Mouse (Mus musculus) kidney, postnatal 10 days (tissue): Measurements from ENCODE around the gene Slc41a2.

ENCODE experiments used
- DNase-seq: peaks from one replicate; pipeline ENCODE4 v3.0.0; 2021; ENCODE audit warnings: mixed read lengths

Gene Slc41a2

GRCm38 (mm10) chr10:83350689-83351088 is 13.0 kb upstream of the Slc41a2 start:
- no peak for DNase-seq

- DNase-seq: no peak
These were observed 9.8 kb upstream of the Slc41a2 start for GRCm38 (mm10) chr10:83347494-83347893.

GRCm38 (mm10) chr10:83346359-83346736 is 8.7 kb upstream of the Slc41a2 start:
- no peak for DNase-seq

GRCm38 (mm10) chr10:83345693-83346358 is 8.1 kb upstream of the Slc41a2 start:
- no peak for DNase-seq

- no peak for DNase-seq
These were observed 6.4 kb upstream of the Slc41a2 start for GRCm38 (mm10) chr10:83343828-83344685.

GRCm38 (mm10) chr10:83343171-83343570 is 5.5 kb upstream of the Slc41a2 start:
- DNase-seq: no peak

- no peak for DNase-seq
These were observed 3.5 kb upstream of the Slc41a2 start for GRCm38 (mm10) chr10:83341226-83341625.

- DNase-seq: no peak
These were observed 403 bp upstream of the Slc41a2 start for GRCm38 (mm10) chr10:83337971-83338598.

- no peak for DNase-seq
These were observed 1.3 kb downstream of the Slc41a2 start for GRCm38 (mm10) chr10:83336336-83336735.

- no peak for DNase-seq
These were observed 5.1 kb downstream of the Slc41a2 start for GRCm38 (mm10) chr10:83332581-83332980.

- no peak for DNase-seq
These were observed 5.9 kb downstream of the Slc41a2 start for GRCm38 (mm10) chr10:83331811-83332210.

- no peak for DNase-seq
These were observed 7.3 kb downstream of the Slc41a2 start for GRCm38 (mm10) chr10:83330336-83330735.

- DNase-seq: no peak
These were observed 8.9 kb downstream of the Slc41a2 start for GRCm38 (mm10) chr10:83328791-83329190.

GRCm38 (mm10) chr10:83326648-83327285 is 10.9 kb downstream of the Slc41a2 start:
- no peak for DNase-seq

- DNase-seq: no peak
These were observed 11.8 kb downstream of the Slc41a2 start for GRCm38 (mm10) chr10:83325903-83326302.

- no peak for DNase-seq
These were observed 12.8 kb downstream of the Slc41a2 start for GRCm38 (mm10) chr10:83324871-83325270.

- no peak for DNase-seq
These were observed 15.1 kb downstream of the Slc41a2 start for GRCm38 (mm10) chr10:83322551-83323100.

GRCm38 (mm10) chr10:83321528-83321927 is 16.2 kb downstream of the Slc41a2 start:
- DNase-seq: no peak

GRCm38 (mm10) chr10:83320870-83321269 is 16.8 kb downstream of the Slc41a2 start:
- no peak for DNase-seq

- no peak for DNase-seq
These were observed 17.3 kb downstream of the Slc41a2 start for GRCm38 (mm10) chr10:83320396-83320795.

GRCm38 (mm10) chr10:83313033-83313432 is 24.6 kb downstream of the Slc41a2 start:
- DNase-seq: no peak

GRCm38 (mm10) chr10:83310356-83310755 is 27.3 kb downstream of the Slc41a2 start:
- DNase-seq: no peak

- peak; percentile 24 for DNase-seq
These were observed 36.0 kb downstream of the Slc41a2 start for GRCm38 (mm10) chr10:83301687-83302086.
